Mouse (Mus musculus): ENCODE results near the gene Capn2.

- TF ChIP-seq CTCF (conservative IDR thresholded peaks at IDR 0.05; ENCODE audit: low read length) (no peak), POU5F1 (IDR thresholded peaks at IDR 0.05; ENCODE audit: borderline replicate concordance, low read length) (no peak)
Observed at GRCm38 (mm10) chr1:182436746-182437145, 80.7 kb downstream of the Capn2 start.

Data from E14TG2a.4 (cell line).